Comparison of ENCODE assay signal across 20 mouse cellular contexts in the genomic region with DNA sequence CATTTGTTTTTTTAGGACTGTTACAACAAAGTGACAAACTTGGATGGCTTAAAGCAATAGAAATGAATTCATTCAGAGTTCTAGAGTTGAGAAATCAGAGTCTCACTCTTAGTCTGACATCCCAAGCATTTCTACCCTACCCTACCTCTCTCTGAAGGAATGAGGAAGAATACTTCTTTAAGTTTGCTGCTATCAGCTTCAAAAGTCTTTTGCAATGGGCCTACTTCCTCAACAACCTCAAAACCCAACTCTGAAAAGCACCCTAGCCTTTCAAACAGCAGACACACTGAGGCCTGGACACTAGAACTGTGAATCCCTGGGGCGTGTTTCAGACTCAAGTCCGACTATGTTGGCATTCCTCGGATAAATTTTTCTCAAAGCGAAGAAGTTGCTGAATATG.
DNase-seq lines count a peak whose midpoint lies in the region; ATAC-seq and TF ChIP-seq lines count a peak whose summit lies in the region.
"Had no signal": no experiment of that assay in that cellular context is flagged by ENCODE, and none has a peak within 500 bp of the region (broad histone marks: within the 10 kb centered on the region; RNA-seq: fewer than 3 reads in every experiment).

No protein-coding gene starts in this region.

- no peaks in the 10 kb centered on the region for H3K27me3 ChIP-seq in CH12.LX (replicated peaks)
- no peaks in the 10 kb centered on the region for H3K27me3 ChIP-seq in hindbrain, embryonic 16.5 days (replicated peaks; ENCODE audit: control insufficient read depth, insufficient read depth, low read length)
- H3K27me3 ChIP-seq: embryonic facial prominence, embryonic 12.5 days; forebrain, embryonic 13.5 days; forebrain, embryonic 15.5 days had no signal

- H3K27ac ChIP-seq in CH12.LX (ENCODE audit: insufficient read depth, low read depth): no peak overlapping the region
- no peak overlapping the region for H3K27ac ChIP-seq in hindbrain, embryonic 16.5 days (ENCODE audit: low read depth, low read length)
- H3K27ac ChIP-seq: embryonic facial prominence, embryonic 10.5 days; embryonic facial prominence, embryonic 12.5 days; forebrain, embryonic 13.5 days; forebrain, embryonic 15.5 days had no signal

- TF ChIP-seq EP300 in CH12.LX (IDR thresholded peaks at IDR 0.05; ENCODE audit: low read length): no peak

- H3K36me3 ChIP-seq in CH12.LX (replicated peaks in 1 of 2; ENCODE audit: control insufficient read depth in 1 of 2, insufficient read depth in 1 of 2, low read length in 1 of 2): no peaks in the 10 kb centered on the region
- no peaks in the 10 kb centered on the region for H3K36me3 ChIP-seq in hindbrain, embryonic 16.5 days (ENCODE audit: control insufficient read depth, insufficient read depth, low read length)
- H3K36me3 ChIP-seq: embryonic facial prominence, embryonic 10.5 days; embryonic facial prominence, embryonic 12.5 days; forebrain, embryonic 15.5 days had no signal

- peak; percentile 77 for ATAC-seq in megakaryocyte, adult 5-6 weeks (ENCODE audit: poor library complexity, severe bottlenecking)
- no peak for ATAC-seq in hindbrain, embryonic 16.5 days
- no peak for ATAC-seq in activated CD4-positive, CD25-positive, alpha-beta regulatory T cell, adult 4 months
- ATAC-seq: CD4-positive, CD25-positive, alpha-beta regulatory T cell, adult 4 months; forebrain, embryonic 13.5 days; forebrain, embryonic 15.5 days; forebrain, postnatal 0 days had no signal

- dilution Hi-C loops in CH12.LX (cut with MboI; ENCODE audit: extremely low pct_ligation_motif_present, extremely low pct_unique_long_range_greater_than_20kb, low sequenced_read_pairs): no loop called here

- H3K9ac ChIP-seq in CH12.LX (ENCODE audit: insufficient read depth, low read depth): no peak overlapping the region
- no peak overlapping the region for H3K9ac ChIP-seq in hindbrain, embryonic 16.5 days (ENCODE audit: low read depth, low read length)
- H3K9ac ChIP-seq: embryonic facial prominence, embryonic 12.5 days; forebrain, embryonic 13.5 days; forebrain, embryonic 15.5 days; forebrain, postnatal 0 days had no signal

- no peak for TF ChIP-seq CTCF in CH12.LX (conservative IDR thresholded peaks at IDR 0.05 in 1 of 2, IDR thresholded peaks at IDR 0.05 in 1 of 2; ENCODE audit: low read depth in 2 of 2, low read length in 2 of 2)

- H3K9me3 ChIP-seq in CH12.LX (replicated peaks; ENCODE audit: low read length): no peaks in the 10 kb centered on the region
- no peaks in the 10 kb centered on the region for H3K9me3 ChIP-seq in hindbrain, embryonic 16.5 days (ENCODE audit: control insufficient read depth, low read length)
- H3K9me3 ChIP-seq: embryonic facial prominence, embryonic 10.5 days; embryonic facial prominence, embryonic 12.5 days; forebrain, embryonic 13.5 days; forebrain, embryonic 15.5 days had no signal

- H3K4me2 ChIP-seq in CH12.LX (ENCODE audit: insufficient read depth, low read depth, poor library complexity, severe bottlenecking): no peak overlapping the region
- H3K4me2 ChIP-seq in hindbrain, embryonic 16.5 days (ENCODE audit: low read length): no peak overlapping the region
- H3K4me2 ChIP-seq: embryonic facial prominence, embryonic 12.5 days; forebrain, embryonic 13.5 days; forebrain, embryonic 15.5 days had no signal

- in situ Hi-C loops in CH12.LX (cut with MboI; ENCODE audit: low pct_ligation_motif_present, low pct_unique_long_range_greater_than_20kb, low sequenced_read_pairs): no loop called here

- no peak for DNase-seq in CH12.LX (ENCODE audit: extremely low read depth)
- DNase-seq in lung, postnatal 36 days: no peak
- DNase-seq: adrenal gland, adult 8-10 months; adrenal gland, postnatal 14 days; adrenal gland, postnatal 36 days; B cell, adult 2 months; cerebellum, adult 11-12 months; cerebellum, adult 2 months; cerebellum, adult 9-10 months; cerebellum, postnatal 10 days; cerebellum, postnatal 25 days; forebrain, postnatal 0 days had no signal

- no peak for TF ChIP-seq RAD21 in CH12.LX (IDR thresholded peaks at IDR 0.05; ENCODE audit: low read depth, low read length)

- 0 out of 4 replicates have a peak, but pooled peaks cover 0 to 2% of the 10 kb centered on the region in 2 experiments for H3K4me1 ChIP-seq in CH12.LX (ENCODE audit: control insufficient read depth in 1 of 2, insufficient read depth in 2 of 2)
- no peaks in the 10 kb centered on the region for H3K4me1 ChIP-seq in hindbrain, embryonic 16.5 days (ENCODE audit: control insufficient read depth, insufficient read depth, low read depth, low read length)
- H3K4me1 ChIP-seq: embryonic facial prominence, embryonic 10.5 days; embryonic facial prominence, embryonic 12.5 days; forebrain, embryonic 13.5 days; forebrain, embryonic 15.5 days had no signal

- no peaks in the 10 kb centered on the region for H3K79me2 ChIP-seq in CH12.LX (replicated peaks; ENCODE audit: control insufficient read depth, extremely low read depth, insufficient read depth, poor library complexity, severe bottlenecking)

- no peak for TF ChIP-seq POLR2A in CH12.LX (IDR thresholded peaks at IDR 0.05; ENCODE audit: low read depth, low read length)

- WGBS in hindbrain, embryonic 16.5 days: 96% methylated on average over 4 of the region's 4 CpGs

- H3K4me3 ChIP-seq in CH12.LX (replicated peaks in 1 of 3; ENCODE audit: low read depth in 2 of 3, low read length in 2 of 3, poor library complexity in 1 of 3): no peak overlapping the region
- no peak overlapping the region for H3K4me3 ChIP-seq in hindbrain, embryonic 16.5 days (ENCODE audit: low read length)
- H3K4me3 ChIP-seq: embryonic facial prominence, embryonic 10.5 days; embryonic facial prominence, embryonic 12.5 days; forebrain, embryonic 13.5 days; forebrain, embryonic 15.5 days had no signal

TF ChIP-seq in CH12.LX, 34 proteins besides CTCF, POLR2A, EP300 and RAD21:
- TF ChIP-seq JUND (conservative IDR thresholded peaks at IDR 0.05; ENCODE audit: low read depth, low read length): no peak
- TF ChIP-seq CHD2 (IDR thresholded peaks at IDR 0.05; ENCODE audit: low read length): 0 out of 2 replicates have a peak, but pooled peaks have one; percentile 15
- no peak for TF ChIP-seq MAZ (IDR thresholded peaks at IDR 0.05; ENCODE audit: low read depth, low read length)
- no peak for TF ChIP-seq IRF4 (IDR thresholded peaks at IDR 0.05; ENCODE audit: low read depth, low read length)
- no peak for TF ChIP-seq E2F4 (IDR thresholded peaks at IDR 0.05; ENCODE audit: insufficient replicate concordance, low read depth, low read length)
- no peak for TF ChIP-seq CHD1 (IDR thresholded peaks at IDR 0.05; ENCODE audit: low read depth, low read length)
- TF ChIP-seq MAFK (IDR thresholded peaks at IDR 0.05; ENCODE audit: insufficient replicate concordance, low read length): no peak
